Mouse (Mus musculus): ENCODE data around the gene Pla2g3. TPM values are rescaled to one million over a fixed set of nuclear protein-coding genes. Genes with fewer than 3 reads are reported as not detected.
A peak's percentile ranks its signal among the peaks of the same experiment; 100 is the strongest.

The Pla2g3 gene
- polyA plus RNA-seq, 1 experiment: 3.1 TPM

- DNase-seq (ENCODE audit: extremely low spot score in 1 of 2, low spot score in 1 of 2): peak; percentile 80 to 97
Measured at GRCm38 (mm10) chr11:3535406-3535986, 47.4 kb downstream of the Pla2g3 start.

- DNase-seq (ENCODE audit: extremely low spot score in 1 of 2, low spot score in 1 of 2): no peak
Measured at GRCm38 (mm10) chr11:3536082-3536481, 48.0 kb downstream of the Pla2g3 start.

GRCm38 (mm10) chr11:3536745-3537333 is 48.8 kb downstream of the Pla2g3 start:
- no peak for DNase-seq (ENCODE audit: extremely low spot score in 1 of 2, low spot score in 1 of 2)

- no peak for DNase-seq (ENCODE audit: extremely low spot score in 1 of 2, low spot score in 1 of 2)
Measured at GRCm38 (mm10) chr11:3537711-3538110, 49.6 kb downstream of the Pla2g3 start.

- DNase-seq (ENCODE audit: extremely low spot score in 1 of 2, low spot score in 1 of 2): no peak
Measured at GRCm38 (mm10) chr11:3538341-3538740, 50.3 kb downstream of the Pla2g3 start.

- DNase-seq (ENCODE audit: extremely low spot score in 1 of 2, low spot score in 1 of 2): peak; percentile 85 to 93
Measured at GRCm38 (mm10) chr11:3539111-3539825, 51.2 kb downstream of the Pla2g3 start.

- DNase-seq (ENCODE audit: extremely low spot score in 1 of 2, low spot score in 1 of 2): no peak
Measured at GRCm38 (mm10) chr11:3539826-3540196, 51.7 kb downstream of the Pla2g3 start.

GRCm38 (mm10) chr11:3540451-3541085 is 52.5 kb downstream of the Pla2g3 start, which contains the start of gene Smtn:
Gene Smtn (minus strand): TSS chr11:3540612.
- DNase-seq (ENCODE audit: extremely low spot score in 1 of 2, low spot score in 1 of 2): no peak

- DNase-seq (ENCODE audit: extremely low spot score in 1 of 2, low spot score in 1 of 2): no peak
Measured at GRCm38 (mm10) chr11:3541932-3542331, 53.8 kb downstream of the Pla2g3 start.

GRCm38 (mm10) chr11:3543001-3543400 is 54.9 kb downstream of the Pla2g3 start:
- DNase-seq (ENCODE audit: extremely low spot score in 1 of 2, low spot score in 1 of 2): peak in 1 of 2 experiments; percentile 48

GRCm38 (mm10) chr11:3544409-3544808 is 56.3 kb downstream of the Pla2g3 start:
- no peak for DNase-seq (ENCODE audit: extremely low spot score in 1 of 2, low spot score in 1 of 2)

- DNase-seq (ENCODE audit: extremely low spot score in 1 of 2, low spot score in 1 of 2): no peak
Measured at GRCm38 (mm10) chr11:3545531-3546241, 57.6 kb downstream of the Pla2g3 start.

- no peak for DNase-seq (ENCODE audit: extremely low spot score in 1 of 2, low spot score in 1 of 2)
Measured at GRCm38 (mm10) chr11:3546242-3546562, 58.1 kb downstream of the Pla2g3 start.

GRCm38 (mm10) chr11:3547047-3547446 is 59.0 kb downstream of the Pla2g3 start:
- no peak for DNase-seq (ENCODE audit: extremely low spot score in 1 of 2, low spot score in 1 of 2)

GRCm38 (mm10) chr11:3547969-3548368 is 59.9 kb downstream of the Pla2g3 start:
- DNase-seq (ENCODE audit: extremely low spot score in 1 of 2, low spot score in 1 of 2): peak in 1 of 2 experiments; percentile 21

GRCm38 (mm10) chr11:3548564-3549295 is 60.6 kb downstream of the Pla2g3 start:
- no peak for DNase-seq (ENCODE audit: extremely low spot score in 1 of 2, low spot score in 1 of 2)
